Mouse (Mus musculus): Measurements from ENCODE around the gene Timm8b. TPM values are rescaled to one million over a fixed set of nuclear protein-coding genes. Genes with fewer than 3 reads are reported as not detected.

Timm8b gene
- polyA plus RNA-seq, 1 experiment = 3.3 TPM

- Histone ChIP-seq H3K36me3 (ENCODE audit: control insufficient read depth) (no peaks in the 10 kb centered on the region), H3K4me3 (replicated peaks) (no peak overlapping the region), H3K9me3 (ENCODE audit: control insufficient read depth, low read length) (no peaks in the 10 kb centered on the region), H3K4me1 (ENCODE audit: control insufficient read depth) (no peaks in the 10 kb centered on the region), H3K27me3 (ENCODE audit: control insufficient read depth) (no peaks in the 10 kb centered on the region)
- TF ChIP-seq TAL1 (IDR thresholded peaks at IDR 0.05; ENCODE audit: low read length) (no peak), GATA1 (IDR thresholded peaks at IDR 0.05; ENCODE audit: low read length) (no peak)
Observed at GRCm38 (mm10) chr9:50567881-50568280, 35.8 kb upstream of the Timm8b start.

- no peak overlapping the region for H3K4me3 ChIP-seq (replicated peaks)
- H3K27me3 ChIP-seq (ENCODE audit: control insufficient read depth) = no peaks in the 10 kb centered on the region
- no peaks in the 10 kb centered on the region for H3K9me3 ChIP-seq (ENCODE audit: control insufficient read depth, low read length)
- H3K4me1 ChIP-seq (ENCODE audit: control insufficient read depth) = no peaks in the 10 kb centered on the region; the same call in 1 of the 2 replicates
- no peaks in the 10 kb centered on the region for H3K36me3 ChIP-seq (ENCODE audit: control insufficient read depth)
- no peak for TF ChIP-seq GATA1 (IDR thresholded peaks at IDR 0.05; ENCODE audit: low read length)
Observed at GRCm38 (mm10) chr9:50569599-50570525, 33.8 kb upstream of the Timm8b start.

- Histone ChIP-seq H3K9me3 (ENCODE audit: control insufficient read depth, low read length) (no peaks in the 10 kb centered on the region), H3K27me3 (ENCODE audit: control insufficient read depth) (no peaks in the 10 kb centered on the region), H3K4me1 (ENCODE audit: control insufficient read depth) (no peaks in the 10 kb centered on the region), H3K36me3 (ENCODE audit: control insufficient read depth) (no peaks in the 10 kb centered on the region), H3K4me3 (replicated peaks) (no peak overlapping the region)
- TF ChIP-seq GATA1 (IDR thresholded peaks at IDR 0.05; ENCODE audit: low read length) = no peak
- TF ChIP-seq TAL1 (IDR thresholded peaks at IDR 0.05; ENCODE audit: low read length) = no peak
Observed at GRCm38 (mm10) chr9:50580370-50580769, 23.3 kb upstream of the Timm8b start.

GRCm38 (mm10) chr9:50585145-50585818 is 18.4 kb upstream of the Timm8b start:
- no peak overlapping the region for H3K4me3 ChIP-seq (replicated peaks)
- H3K4me1 ChIP-seq (ENCODE audit: control insufficient read depth) = no peaks in the 10 kb centered on the region
- H3K9me3 ChIP-seq (ENCODE audit: control insufficient read depth, low read length) = no peaks in the 10 kb centered on the region
- no peaks in the 10 kb centered on the region for H3K36me3 ChIP-seq (ENCODE audit: control insufficient read depth)
- no peak for TF ChIP-seq TAL1 (IDR thresholded peaks at IDR 0.05; ENCODE audit: low read length)
- no peak for TF ChIP-seq GATA1 (IDR thresholded peaks at IDR 0.05; ENCODE audit: low read length)
- H3K27me3 ChIP-seq (ENCODE audit: control insufficient read depth) = no peaks in the 10 kb centered on the region

- H3K36me3 ChIP-seq (ENCODE audit: control insufficient read depth) = no peaks in the 10 kb centered on the region
- no peak for TF ChIP-seq GATA1 (IDR thresholded peaks at IDR 0.05; ENCODE audit: low read length)
- no peak for TF ChIP-seq TAL1 (IDR thresholded peaks at IDR 0.05; ENCODE audit: low read length)
- H3K4me1 ChIP-seq (ENCODE audit: control insufficient read depth) = peaks cover 1% of the 10 kb centered on the region; the same call in 1 of the 2 replicates
- no peaks in the 10 kb centered on the region for H3K9me3 ChIP-seq (ENCODE audit: control insufficient read depth, low read length)
- no peak overlapping the region for H3K4me3 ChIP-seq (replicated peaks)
- no peaks in the 10 kb centered on the region for H3K27me3 ChIP-seq (ENCODE audit: control insufficient read depth)
Observed at GRCm38 (mm10) chr9:50586955-50587354, 16.8 kb upstream of the Timm8b start.

GRCm38 (mm10) chr9:50590856-50591518 is 12.7 kb upstream of the Timm8b start:
- H3K4me3 ChIP-seq (replicated peaks) = no peak overlapping the region
- peaks cover 16% of the 10 kb centered on the region for H3K36me3 ChIP-seq (ENCODE audit: control insufficient read depth)
- TF ChIP-seq GATA1 (IDR thresholded peaks at IDR 0.05; ENCODE audit: low read length) (no peak), TAL1 (IDR thresholded peaks at IDR 0.05; ENCODE audit: low read length) (no peak)
- no peaks in the 10 kb centered on the region for H3K9me3 ChIP-seq (ENCODE audit: control insufficient read depth, low read length)
- peaks cover 1% of the 10 kb centered on the region; the same call in 1 of the 2 replicates for H3K4me1 ChIP-seq (ENCODE audit: control insufficient read depth)
- no peaks in the 10 kb centered on the region for H3K27me3 ChIP-seq (ENCODE audit: control insufficient read depth)

GRCm38 (mm10) chr9:50592955-50593354 is 10.8 kb upstream of the Timm8b start:
- H3K4me1 ChIP-seq (ENCODE audit: control insufficient read depth) = peaks cover 1% of the 10 kb centered on the region; the same call in 1 of the 2 replicates
- peaks cover 35% of the 10 kb centered on the region for H3K36me3 ChIP-seq (ENCODE audit: control insufficient read depth)
- no peak overlapping the region for H3K4me3 ChIP-seq (replicated peaks)
- TF ChIP-seq TAL1 (IDR thresholded peaks at IDR 0.05; ENCODE audit: low read length) = no peak
- no peak for TF ChIP-seq GATA1 (IDR thresholded peaks at IDR 0.05; ENCODE audit: low read length)
- H3K9me3 ChIP-seq (ENCODE audit: control insufficient read depth, low read length) = no peaks in the 10 kb centered on the region; the same call in 1 of the 2 replicates
- no peaks in the 10 kb centered on the region for H3K27me3 ChIP-seq (ENCODE audit: control insufficient read depth)

GRCm38 (mm10) chr9:50593544-50593943 is 10.2 kb upstream of the Timm8b start:
- peaks cover 1% of the 10 kb centered on the region; the same call in 1 of the 2 replicates for H3K4me1 ChIP-seq (ENCODE audit: control insufficient read depth)
- TF ChIP-seq GATA1 (IDR thresholded peaks at IDR 0.05; ENCODE audit: low read length) = no peak
- no peak for TF ChIP-seq TAL1 (IDR thresholded peaks at IDR 0.05; ENCODE audit: low read length)
- H3K27me3 ChIP-seq (ENCODE audit: control insufficient read depth) = no peaks in the 10 kb centered on the region
- H3K9me3 ChIP-seq (ENCODE audit: control insufficient read depth, low read length) = no peaks in the 10 kb centered on the region; the same call in 1 of the 2 replicates
- peaks cover 41% of the 10 kb centered on the region for H3K36me3 ChIP-seq (ENCODE audit: control insufficient read depth)
- H3K4me3 ChIP-seq (replicated peaks) = no peak overlapping the region
